ENCODE assay signal across 8 mouse cellular contexts in genomic region chr14:19751025-19751771, GRCm38 (mm10). TPM values are rescaled to one million over a fixed set of nuclear protein-coding genes. Genes with fewer than 3 reads are reported as not detected.
DNase-seq lines count a peak whose midpoint lies in the region; ATAC-seq lines count a peak whose summit lies in the region.

Gene Nid2, plus strand, starts transcription at chr14:19751265.

- ATAC-seq in inflammation-experienced regulatory T-cells, adult 6 months: peak; percentile 58
- peak; percentile 91 for ATAC-seq in megakaryocyte-erythroid progenitor cell, adult 5-6 weeks (replicated peaks; ENCODE audit: low FRiP score, low TSS enrichment, poor library complexity, severe bottlenecking)

- peak; percentile 88 to 96 for DNase-seq in adrenal gland, adult (ENCODE audit: inconsistent age in 2 of 2, low spot score in 1 of 2)
- DNase-seq in embryo, embryonic 10.5 days (ENCODE audit: low spot score): peak; percentile 98
- peak; percentile 83 to 89 for DNase-seq in gastrocnemius, postnatal 36 days
- DNase-seq in left cerebral cortex, postnatal 25 days (ENCODE audit: low spot score in 2 of 2): peak; percentile 66 to 70
- DNase-seq in right cerebral cortex, postnatal 25 days: peak; percentile 55
- DNase-seq in urinary bladder, postnatal 4 days (ENCODE audit: low spot score in 2 of 2): peak; percentile 89 to 93

- intact Hi-C loops in gastrocnemius, postnatal 36 days (cut with DNase I): loop anchor here (5.0 kb wide), 1 partner anchor 71 kb away; the partner anchor contains the start of gene Rtraf
- intact Hi-C loops in left cerebral cortex, postnatal 25 days (cut with DNase I): loop anchor here (5.0 kb wide), 1 partner anchor 44 kb away; no protein-coding TSS in a partner anchor

RNA-seq across cellular contexts. Expression of gene Nid2, which starts in this region (rescaled TPM):
- 10 to 100 TPM in 1 of 2 experiments, 1 to 10 TPM in 1; 9.1 to 11.5 TPM for total RNA-seq in gastrocnemius, postnatal 36 days (2021)
- polyA plus RNA-seq in inflammation-experienced regulatory T-cells, adult 6 months (2017; shearing (Covaris generic)): 1 to 10 TPM in 1 of 3 experiments, under 1 TPM in 2; 0.35 to 1.1 (median 0.70) TPM
- 1 to 10 TPM; 3.0 to 4.7 TPM for total RNA-seq in left cerebral cortex, postnatal 25 days (2021)
- not detected in 2 replicates for total RNA-seq in megakaryocyte-erythroid progenitor cell, adult 5-6 weeks (2014; fragmentation: Nextera tagmentation)
- 0.23 TPM in 1 of 2 replicates, not detected in the other for total RNA-seq in megakaryocyte-erythroid progenitor cell, adult 5-6 weeks (2017)

Comparison
In these comparisons a context has a peak if more than half of its experiments do, and no peak if none do; other contexts are left out.
1. Peak in every context shown above with its lines: DNase-seq and ATAC-seq.
2. Peak in ATAC-seq in megakaryocyte-erythroid progenitor cell, adult 5-6 weeks; RNA of the gene not detected or under 1 TPM.